Comparison of ENCODE assay signal across 13 mouse cellular contexts in genomic region chr12:79798488-79798887, GRCm38 (mm10).
"Had no signal": no experiment of that assay in that cellular context is flagged by ENCODE, and none has a peak within 500 bp of the region (broad histone marks: within the 10 kb centered on the region; RNA-seq: fewer than 3 reads in every experiment).

No protein-coding gene starts in this region.

- H3K27ac ChIP-seq: kidney, postnatal 0 days; limb, embryonic 13.5 days; midbrain, embryonic 15.5 days; neural tube, embryonic 12.5 days had no signal

- H3K4me1 ChIP-seq: midbrain, embryonic 15.5 days; neural tube, embryonic 12.5 days had no signal

- H3K9me3 ChIP-seq: limb, embryonic 13.5 days; midbrain, embryonic 15.5 days; neural tube, embryonic 12.5 days had no signal

- DNase-seq: kidney, adult 11 months; kidney, adult 9 months; lung, adult 2 months; lung, postnatal 36 days; right cerebral cortex, postnatal 4 days; spleen, adult 18-20 months; thymus, adult 18-20 months; thymus, postnatal 14 days had no signal

- H3K27me3 ChIP-seq: limb, embryonic 13.5 days; midbrain, embryonic 15.5 days; neural tube, embryonic 12.5 days had no signal

- H3K4me3 ChIP-seq: limb, embryonic 13.5 days; midbrain, embryonic 15.5 days; neural tube, embryonic 12.5 days had no signal

- H3K9ac ChIP-seq: limb, embryonic 13.5 days; midbrain, embryonic 15.5 days; neural tube, embryonic 12.5 days had no signal

- H3K36me3 ChIP-seq: limb, embryonic 13.5 days; midbrain, embryonic 15.5 days; neural tube, embryonic 12.5 days had no signal

- ATAC-seq: lung, postnatal 0 days; midbrain, embryonic 15.5 days had no signal

- H3K4me2 ChIP-seq: limb, embryonic 13.5 days; midbrain, embryonic 15.5 days; neural tube, embryonic 12.5 days had no signal
